Mouse (Mus musculus): Measurements from ENCODE around the gene Colgalt2.

DNA sequence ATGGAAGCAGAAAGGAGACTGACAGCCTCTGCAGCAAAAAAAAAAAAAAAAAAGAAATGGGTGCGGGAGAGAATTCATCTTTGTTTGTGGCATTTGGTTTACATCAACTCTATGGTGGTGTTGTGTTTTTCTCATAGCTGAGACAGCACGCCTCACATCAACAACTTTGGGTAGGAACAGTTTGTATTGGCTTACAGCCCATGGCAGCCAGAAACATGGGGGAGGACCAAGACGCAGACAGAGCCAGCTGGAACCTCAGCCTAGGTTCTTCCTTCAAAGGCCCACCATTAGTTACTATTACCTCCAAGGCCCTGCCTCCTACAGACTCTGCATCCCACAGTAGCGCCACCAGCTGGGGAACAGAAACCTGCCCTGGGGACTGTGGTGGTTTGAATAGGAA lies 42.9 kb upstream of the Colgalt2 start:
- TF ChIP-seq EP300 (IDR thresholded peaks at IDR 0.05; ENCODE audit: low read depth): no peak
- TF ChIP-seq CTCF (IDR thresholded peaks at IDR 0.05; ENCODE audit: low read depth): no peak
